Mouse (Mus musculus): ENCODE data around the gene Psg28.
"Not testable (repeated sequence)": the region's sequence is repeated elsewhere in the genome, so short reads cannot be mapped to it uniquely, and the experiment has no call there.

Gene Psg28

GRCm38 (mm10) chr7:18431941-18432340, at the start of gene Psg28:
Gene Psg28 (minus strand): TSS chr7:18432041.
- not testable (repeated sequence) for DNase-seq (ENCODE audit: low read depth)

- DNase-seq (ENCODE audit: low read depth), result no peak
Measured at GRCm38 (mm10) chr7:18403407-18403806, 28.4 kb downstream of the Psg28 start.

GRCm38 (mm10) chr7:18402527-18403237, 29.2 kb downstream of the Psg28 start:
- no peak for DNase-seq (ENCODE audit: low read depth)

GRCm38 (mm10) chr7:18391483-18391882, 40.4 kb downstream of the Psg28 start:
- DNase-seq (ENCODE audit: low read depth), result not testable (repeated sequence)

GRCm38 (mm10) chr7:18378295-18378694, 53.5 kb downstream of the Psg28 start:
- DNase-seq (ENCODE audit: low read depth), result no peak
